Comparison of ENCODE assay signal across 9 mouse cellular contexts in the genomic region with DNA sequence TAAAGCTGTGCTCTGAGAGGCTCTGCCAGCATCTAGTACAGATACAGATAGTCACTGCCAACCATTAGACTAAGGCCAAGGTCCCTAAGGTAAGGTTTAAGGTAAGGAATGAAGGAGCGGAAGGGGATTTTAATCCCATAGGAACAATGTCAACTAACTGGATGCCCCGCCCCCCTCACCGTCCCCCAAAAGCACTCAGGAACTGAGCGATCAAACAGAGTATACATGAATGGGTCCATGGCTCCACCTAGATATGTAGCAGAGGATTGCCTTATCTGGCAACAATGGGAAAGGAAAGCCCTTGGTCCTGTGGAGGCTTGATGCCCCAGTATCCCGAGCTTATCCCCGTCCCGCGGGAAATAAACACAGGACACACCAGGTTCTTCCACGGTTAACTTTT. TPM values are rescaled to one million over a fixed set of nuclear protein-coding genes. Genes with fewer than 3 reads are reported as not detected.
DNase-seq lines count a peak whose midpoint lies in the region; ATAC-seq and TF ChIP-seq lines count a peak whose summit lies in the region.
"Not testable (repeated sequence)": the region's sequence is repeated elsewhere in the genome, so short reads cannot be mapped to it uniquely, and the experiment has no call there.
"Had no signal": no experiment of that assay in that cellular context is flagged by ENCODE, and none has a peak within 500 bp of the region (broad histone marks: within the 10 kb centered on the region; RNA-seq: fewer than 3 reads in every experiment).

No protein-coding gene starts in this region.

- not testable (repeated sequence) for H3K27ac ChIP-seq in forebrain, embryonic 12.5 days; heart, embryonic 12.5 days (ENCODE audit: poor library complexity, severe bottlenecking); hindbrain, embryonic 14.5 days; kidney, embryonic 16.5 days (ENCODE audit: low read length); liver, embryonic 14.5 days; midbrain, embryonic 15.5 days; stomach, embryonic 16.5 days (ENCODE audit: low read length)

- not testable (repeated sequence) for H3K36me3 ChIP-seq in forebrain, embryonic 12.5 days (replicated peaks); heart, embryonic 12.5 days; hindbrain, embryonic 14.5 days (replicated peaks; ENCODE audit: control insufficient read depth, insufficient read depth); kidney, embryonic 16.5 days (ENCODE audit: insufficient read depth, low read length); liver, embryonic 14.5 days (replicated peaks; ENCODE audit: control insufficient read depth, insufficient read depth, low read depth); midbrain, embryonic 15.5 days (replicated peaks); stomach, embryonic 16.5 days (ENCODE audit: control insufficient read depth, insufficient read depth, low read length)

- H3K4me2 ChIP-seq in forebrain, embryonic 12.5 days = peak overlapping the region; percentile 44
- H3K4me2 ChIP-seq in heart, embryonic 12.5 days = peak overlapping the region; percentile 62
- H3K4me2 ChIP-seq in hindbrain, embryonic 14.5 days (replicated peaks) = peak overlapping the region; percentile 46
- H3K4me2 ChIP-seq in kidney, embryonic 16.5 days (replicated peaks; ENCODE audit: low read depth, low read length) = peak overlapping the region; percentile 42
- peak overlapping the region; percentile 13; the same call in 1 of the 2 replicates for H3K4me2 ChIP-seq in liver, embryonic 14.5 days (ENCODE audit: low read depth)
- peak overlapping the region; percentile 34 for H3K4me2 ChIP-seq in midbrain, embryonic 15.5 days
- H3K4me2 ChIP-seq in stomach, embryonic 16.5 days (ENCODE audit: low read depth, low read length) = peak overlapping the region; percentile 40

- H3K4me1 ChIP-seq in forebrain, embryonic 12.5 days; heart, embryonic 12.5 days (replicated peaks); hindbrain, embryonic 14.5 days (replicated peaks; ENCODE audit: control insufficient read depth, insufficient read depth, low read length); kidney, embryonic 16.5 days (ENCODE audit: insufficient read depth, low read length); liver, embryonic 14.5 days (replicated peaks; ENCODE audit: control insufficient read depth in 2 of 2, insufficient read depth in 2 of 2, low read length in 1 of 2); stomach, embryonic 16.5 days (ENCODE audit: control insufficient read depth, insufficient read depth, low read length): not testable (repeated sequence)
- peaks cover 11% of the 10 kb centered on the region for H3K4me1 ChIP-seq in midbrain, embryonic 15.5 days

- H3K9me3 ChIP-seq in forebrain, embryonic 12.5 days; heart, embryonic 12.5 days (replicated peaks); hindbrain, embryonic 14.5 days (ENCODE audit: control insufficient read depth, low read length); kidney, embryonic 16.5 days (ENCODE audit: low read length); liver, embryonic 14.5 days (ENCODE audit: control insufficient read depth, low read length); midbrain, embryonic 15.5 days; stomach, embryonic 16.5 days (replicated peaks; ENCODE audit: control insufficient read depth, low read length): not testable (repeated sequence)

- H3K27me3 ChIP-seq in forebrain, embryonic 12.5 days = peaks cover 37% of the 10 kb centered on the region
- peaks cover 22% of the 10 kb centered on the region for H3K27me3 ChIP-seq in heart, embryonic 12.5 days (replicated peaks)
- peaks cover 29% of the 10 kb centered on the region for H3K27me3 ChIP-seq in hindbrain, embryonic 14.5 days (ENCODE audit: control insufficient read depth, insufficient read depth, low read length)
- peaks cover 19% of the 10 kb centered on the region for H3K27me3 ChIP-seq in kidney, embryonic 16.5 days (ENCODE audit: insufficient read depth, low read length)
- H3K27me3 ChIP-seq in liver, embryonic 14.5 days (ENCODE audit: control insufficient read depth, insufficient read depth, low read length) = peaks cover 17% of the 10 kb centered on the region
- H3K27me3 ChIP-seq in midbrain, embryonic 15.5 days (replicated peaks) = peaks cover 20% of the 10 kb centered on the region
- peaks cover 10% of the 10 kb centered on the region for H3K27me3 ChIP-seq in stomach, embryonic 16.5 days (ENCODE audit: control insufficient read depth, insufficient read depth, low read length)

- not testable (repeated sequence) for H3K4me3 ChIP-seq in forebrain, embryonic 12.5 days (replicated peaks); hindbrain, embryonic 14.5 days (replicated peaks; ENCODE audit: low read length); liver, embryonic 14.5 days (ENCODE audit: insufficient read depth in 1 of 2, low read depth in 2 of 2, low read length in 2 of 2); midbrain, embryonic 15.5 days
- H3K4me3 ChIP-seq in heart, embryonic 12.5 days = peak overlapping the region; percentile 26
- H3K4me3 ChIP-seq in kidney, embryonic 16.5 days (ENCODE audit: low read length) = 0 out of 2 replicates have a peak overlapping the region, but pooled peaks have one; percentile 16
- H3K4me3 ChIP-seq in stomach, embryonic 16.5 days (replicated peaks; ENCODE audit: low read length) = peak overlapping the region; percentile 6; the same call in 1 of the 2 replicates

- 9% methylated on average over 9 of the region's 9 CpGs for WGBS in forebrain, embryonic 12.5 days
- 9% methylated on average over 9 of the region's 9 CpGs for WGBS in heart, embryonic 12.5 days
- 7% methylated on average over 9 of the region's 9 CpGs for WGBS in hindbrain, embryonic 14.5 days
- WGBS in kidney, embryonic 16.5 days = 8% methylated on average over 9 of the region's 9 CpGs
- WGBS in liver, embryonic 14.5 days (ENCODE audit: insufficient replicate concordance) = 11% methylated on average over 9 of the region's 9 CpGs
- WGBS in midbrain, embryonic 15.5 days = 10% methylated on average over 9 of the region's 9 CpGs
- 11% methylated on average over 9 of the region's 9 CpGs for WGBS in stomach, embryonic 16.5 days

- not testable (repeated sequence) for TF ChIP-seq CTCF in liver, embryonic 14.5 days (IDR thresholded peaks at IDR 0.05; ENCODE audit: low read depth)

- DNase-seq in R1 (ENCODE audit: low read depth, low spot score) = peak; percentile 39
- not testable (repeated sequence) for DNase-seq in hindbrain, embryonic 14.5 days (ENCODE audit: low spot score); liver, embryonic 14.5 days (ENCODE audit: low read depth in 3 of 3, low spot score in 3 of 3)

- ATAC-seq in forebrain, embryonic 12.5 days (ENCODE audit: low FRiP score) = peak; percentile 18; the same call in 1 of the 2 replicates
- ATAC-seq in heart, embryonic 12.5 days (ENCODE audit: insufficient number of reproducible peaks, low FRiP score); liver, embryonic 14.5 days (ENCODE audit: insufficient read depth); stomach, embryonic 16.5 days (ENCODE audit: insufficient read depth, low FRiP score): not testable (repeated sequence)
- ATAC-seq in hindbrain, embryonic 14.5 days (ENCODE audit: low FRiP score) = 0 out of 2 replicates have a peak, but pooled peaks have one; percentile 31
- peak; percentile 57; the same call in 1 of the 2 replicates for ATAC-seq in kidney, embryonic 16.5 days (ENCODE audit: low FRiP score, low TSS enrichment)
- peak; percentile 51 for ATAC-seq in midbrain, embryonic 15.5 days (replicated peaks)

- not testable (repeated sequence) for H3K9ac ChIP-seq in forebrain, embryonic 12.5 days; hindbrain, embryonic 14.5 days; kidney, embryonic 16.5 days (replicated peaks; ENCODE audit: low read length); liver, embryonic 14.5 days (replicated peaks); midbrain, embryonic 15.5 days; stomach, embryonic 16.5 days (ENCODE audit: low read length)
- 0 out of 2 replicates have a peak overlapping the region, but pooled peaks have one; percentile 30 for H3K9ac ChIP-seq in heart, embryonic 12.5 days

- not testable (repeated sequence) for TF ChIP-seq EP300 in liver, embryonic 14.5 days (IDR thresholded peaks at IDR 0.05; ENCODE audit: low read depth)

RNA-seq across cellular contexts. Expression of a gene that starts 4.9 kb away (rescaled TPM):
- polyA plus RNA-seq in forebrain, embryonic 12.5 days (2016; fragmentation: Nextera tagmentation; extraction: Ambion mirVana) = 0.59 and 1.1 TPM in 2 replicates
- polyA plus RNA-seq in heart, embryonic 12.5 days (2016; fragmentation: Nextera tagmentation; extraction: Ambion mirVana) = 0.35 and 0.55 TPM in 2 replicates
- polyA plus RNA-seq in hindbrain, embryonic 14.5 days (2014; fragmentation: Nextera tagmentation; extraction: Ambion mirVana) = 0.25 and 0.34 TPM in 2 replicates
- polyA plus RNA-seq in kidney, embryonic 16.5 days (2015; fragmentation: Nextera tagmentation; extraction: Ambion mirVana) = 1.5 and 1.7 TPM in 2 replicates
- polyA plus RNA-seq in liver, embryonic 14.5 days (2012; rRNA removed) = 0.10 and 0.16 TPM in 2 replicates
- not detected in 2 replicates for polyA plus RNA-seq in liver, embryonic 14.5 days (2014; fragmentation: Nextera tagmentation; extraction: Ambion mirVana)
- polyA plus RNA-seq in midbrain, embryonic 15.5 days (2015; fragmentation: Nextera tagmentation; extraction: Ambion mirVana) = 0.52 and 1.1 TPM in 2 replicates
- polyA plus RNA-seq in stomach, embryonic 16.5 days (2015; fragmentation: Nextera tagmentation; extraction: Ambion mirVana) = 0.49 and 0.91 TPM in 2 replicates
- polyA plus RNA-seq: liver, embryonic 15.5 days had no signal

RNA-seq across cellular contexts. Expression of a gene that starts 4.9 kb away (rescaled TPM):
- polyA plus RNA-seq in forebrain, embryonic 12.5 days (2016; fragmentation: Nextera tagmentation; extraction: Ambion mirVana) = 5.7 and 5.9 TPM in 2 replicates
- 4.3 and 5.8 TPM in 2 replicates for polyA plus RNA-seq in heart, embryonic 12.5 days (2016; fragmentation: Nextera tagmentation; extraction: Ambion mirVana)
- 0.29 and 0.98 TPM in 2 replicates for polyA plus RNA-seq in hindbrain, embryonic 14.5 days (2014; fragmentation: Nextera tagmentation; extraction: Ambion mirVana)
- polyA plus RNA-seq in kidney, embryonic 16.5 days (2015; fragmentation: Nextera tagmentation; extraction: Ambion mirVana) = 12.5 and 13.1 TPM in 2 replicates
- 0.43 and 0.57 TPM in 2 replicates for polyA plus RNA-seq in liver, embryonic 14.5 days (2012; rRNA removed)
- 0.86 and 1.4 TPM in 2 replicates for polyA plus RNA-seq in liver, embryonic 14.5 days (2014; fragmentation: Nextera tagmentation; extraction: Ambion mirVana)
- 0.81 and 1.3 TPM in 2 replicates for polyA plus RNA-seq in midbrain, embryonic 15.5 days (2015; fragmentation: Nextera tagmentation; extraction: Ambion mirVana)
- polyA plus RNA-seq in stomach, embryonic 16.5 days (2015; fragmentation: Nextera tagmentation; extraction: Ambion mirVana) = 7.9 and 8.7 TPM in 2 replicates

RNA-seq across cellular contexts. Expression of a gene that starts 14.2 kb away (rescaled TPM):
- 11.5 and 14.4 TPM in 2 replicates for polyA plus RNA-seq in forebrain, embryonic 12.5 days (2016; fragmentation: Nextera tagmentation; extraction: Ambion mirVana)
- polyA plus RNA-seq in heart, embryonic 12.5 days (2016; fragmentation: Nextera tagmentation; extraction: Ambion mirVana) = 14.8 TPM in 2 replicates
- polyA plus RNA-seq in hindbrain, embryonic 14.5 days (2014; fragmentation: Nextera tagmentation; extraction: Ambion mirVana) = 3.0 and 5.9 TPM in 2 replicates
- 30.1 and 31.6 TPM in 2 replicates for polyA plus RNA-seq in kidney, embryonic 16.5 days (2015; fragmentation: Nextera tagmentation; extraction: Ambion mirVana)
- 2.2 and 6.8 TPM in 2 replicates for polyA plus RNA-seq in liver, embryonic 14.5 days (2012; rRNA removed)
- polyA plus RNA-seq in liver, embryonic 14.5 days (2014; fragmentation: Nextera tagmentation; extraction: Ambion mirVana) = 1.6 and 2.7 TPM in 2 replicates
- 2.9 and 4.1 TPM in 2 replicates for polyA plus RNA-seq in midbrain, embryonic 15.5 days (2015; fragmentation: Nextera tagmentation; extraction: Ambion mirVana)
- polyA plus RNA-seq in stomach, embryonic 16.5 days (2015; fragmentation: Nextera tagmentation; extraction: Ambion mirVana) = 18.7 and 18.9 TPM in 2 replicates
